Mouse (Mus musculus) inflammation-experienced regulatory T-cells (primary cell): Measurements from ENCODE around the gene Rhot2. TPM values are rescaled to one million over a fixed set of nuclear protein-coding genes. Genes with fewer than 3 reads are reported as not detected.

Experiments
- polyA plus RNA-seq, 2 experiments: library from polyadenylated mRNA; unstranded; fragments of 100-300 nt; shearing (Covaris generic); gene quantifications; one replicate each; pipeline ENCODE4 v1.2.1; 2017

The Rhot2 gene
- polyA plus RNA-seq: 10 to 100 TPM; 42.2 to 46.5 TPM

DNA sequence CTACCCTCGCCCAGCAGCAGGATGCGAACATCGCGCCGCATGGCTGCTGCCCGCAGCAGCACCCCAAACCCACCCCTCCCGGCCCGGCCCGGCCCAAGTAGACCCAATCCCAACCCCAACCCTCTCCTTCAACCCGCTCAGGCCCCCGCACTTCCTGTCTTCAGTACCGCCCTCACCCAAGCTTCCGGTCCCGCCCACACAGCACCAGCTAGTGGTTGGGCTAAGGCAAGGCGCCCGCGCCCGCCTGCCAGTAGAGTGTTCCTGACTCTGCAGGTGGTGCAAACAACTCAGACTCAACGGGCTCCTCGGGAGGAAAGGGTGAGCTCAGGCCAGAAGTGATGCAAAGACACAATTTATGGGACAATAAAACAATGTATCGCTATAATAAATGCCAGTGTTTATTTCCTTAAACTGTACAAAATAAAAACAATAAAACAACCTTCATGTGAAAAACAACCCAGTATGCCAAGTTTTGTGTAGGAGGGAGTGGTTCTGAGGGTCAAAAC, at the start of gene Rhot2:
Rhot2 (minus strand) TSS at position 456 of the 506 bp plus-strand sequence.

DNA sequence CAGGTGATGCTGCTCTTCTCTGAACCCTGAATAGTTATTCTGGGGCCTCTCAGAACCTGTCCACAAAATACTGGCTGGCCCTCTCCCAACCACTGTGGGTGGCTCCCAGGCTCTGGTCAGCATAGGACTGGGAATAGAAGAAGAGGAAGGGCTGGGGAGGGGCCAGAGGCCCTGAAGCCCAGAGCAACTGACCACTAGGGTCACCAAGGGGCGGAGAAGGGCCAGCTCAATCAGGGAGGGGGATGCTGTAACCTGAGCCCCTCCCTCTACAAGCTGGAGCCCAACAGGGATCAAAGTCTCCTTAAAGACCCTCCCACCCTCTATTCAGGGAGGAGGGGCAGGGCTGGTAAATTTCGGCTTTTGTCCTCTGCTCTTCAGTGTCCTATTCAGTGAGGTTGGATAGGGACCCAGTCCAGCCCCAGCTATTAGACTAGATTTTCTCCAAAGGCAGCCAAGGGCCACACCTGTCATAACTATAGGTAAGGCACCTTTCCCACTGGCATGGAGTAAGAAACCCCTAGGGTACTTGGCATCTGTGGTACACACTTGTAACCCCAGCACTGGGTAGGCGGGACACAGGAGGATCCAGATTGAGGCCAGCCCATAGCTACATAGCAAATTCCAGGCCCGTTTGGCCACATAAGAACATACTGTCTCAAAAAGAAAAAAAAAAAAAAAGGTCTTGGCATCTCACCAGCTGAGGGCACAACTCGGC, 35.7 kb upstream of the Rhot2 start, which contains the start of gene Wfikkn1:
Wfikkn1 (minus strand) TSS at position 663 of the 715 bp plus-strand sequence.

DNA sequence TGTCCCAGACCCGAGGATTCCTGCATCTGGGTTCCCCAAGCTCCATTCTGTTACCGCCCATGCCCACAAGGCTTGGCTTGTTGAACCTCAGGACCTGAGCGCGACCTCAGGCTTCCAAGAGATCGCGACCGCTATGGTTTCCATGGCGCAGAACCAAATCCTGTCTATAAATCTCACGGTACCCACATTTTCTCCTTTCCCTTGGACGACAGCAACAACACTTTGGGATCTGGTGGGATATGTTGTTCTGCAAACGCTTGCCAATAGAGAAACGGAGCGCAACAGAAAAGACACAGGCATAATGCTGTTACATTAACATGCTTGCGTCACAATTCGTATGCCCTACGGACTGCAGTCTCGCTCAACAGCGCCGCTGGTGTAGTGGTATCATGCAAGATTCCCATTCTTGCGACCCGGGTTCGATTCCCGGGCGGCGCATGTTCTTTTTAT, 30.1 kb upstream of the Rhot2 start, which contains the start of gene Mettl26:
Mettl26 (plus strand) TSS at position 354 of the 450 bp plus-strand sequence.

DNA sequence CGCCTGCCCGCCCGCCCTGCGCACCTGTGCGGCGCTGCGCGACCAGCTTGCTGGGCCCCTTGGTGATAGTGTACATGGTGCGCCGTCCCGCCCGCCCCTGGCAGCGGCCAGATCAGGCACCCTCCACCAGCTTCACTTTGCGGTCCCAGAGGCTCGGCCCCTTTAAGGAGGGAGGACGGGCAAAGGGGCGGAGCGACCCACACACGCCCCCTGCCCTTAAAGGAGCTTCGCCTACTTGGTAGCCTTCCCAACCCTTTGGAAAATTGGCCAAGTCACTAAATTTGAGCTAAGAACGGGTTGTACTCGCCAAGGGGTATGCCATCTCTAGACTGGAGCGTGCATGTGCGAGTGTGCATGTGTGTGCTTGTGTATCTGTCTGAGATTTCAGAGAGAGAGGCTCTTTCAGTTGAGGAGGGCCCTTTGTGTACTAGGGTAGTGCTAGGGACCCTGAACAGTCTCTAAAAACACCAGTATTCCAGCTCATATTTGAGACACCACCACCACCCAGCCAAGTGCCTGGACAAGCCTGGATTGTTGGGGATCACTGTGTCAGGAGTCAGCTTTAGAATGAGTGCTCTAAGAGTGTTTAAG, 24.0 kb upstream of the Rhot2 start, which contains the start of gene Mcrip2:
Mcrip2 (minus strand) TSS at position 164 of the 591 bp plus-strand sequence.

GRCm38 (mm10) chr17:25860832-25861703, 16.4 kb upstream of the Rhot2 start, which contains the start of gene Wdr90:
Gene Wdr90 (minus strand): TSS chr17:25861501.

DNA sequence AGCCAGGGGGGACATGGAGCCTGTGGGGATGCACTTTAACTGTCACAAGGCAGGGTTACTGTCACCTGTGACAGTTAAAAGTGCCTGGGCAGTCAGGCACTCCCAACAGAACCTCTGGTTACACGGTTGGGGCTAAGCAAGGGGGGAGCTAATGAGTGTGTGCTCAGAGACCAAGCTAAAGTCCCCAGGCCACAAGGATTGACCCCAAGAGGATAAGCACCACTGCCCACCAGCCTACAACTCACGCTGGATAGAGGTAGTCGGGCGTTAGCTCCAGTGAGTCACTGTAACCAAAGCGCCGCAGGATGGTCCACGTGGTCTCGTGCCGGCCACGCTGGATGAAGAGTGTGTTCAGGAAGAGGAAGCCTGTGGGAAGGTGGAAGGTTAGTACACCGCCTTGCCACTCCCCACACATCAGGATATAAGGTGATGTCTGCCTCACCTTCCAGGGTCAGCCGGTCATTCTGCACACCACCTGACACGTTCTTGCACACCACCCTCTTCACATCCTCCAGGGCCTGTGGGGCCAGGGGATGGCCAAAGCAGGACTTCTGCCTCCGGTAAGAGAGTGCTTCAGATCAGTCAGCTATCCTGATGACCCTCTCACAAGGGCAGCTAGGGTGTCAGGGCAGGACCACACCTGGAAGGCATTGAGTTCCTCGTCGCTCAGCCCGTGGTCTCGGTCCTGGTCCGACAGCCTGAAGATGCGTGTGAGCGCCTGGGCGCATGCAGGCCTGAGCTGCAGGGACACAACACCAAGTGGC, 3.4 kb downstream of the Rhot2 start, which contains the start of gene Gm20683:
Gm20683 (minus strand) TSS at position 647 of the 764 bp plus-strand sequence.

DNA sequence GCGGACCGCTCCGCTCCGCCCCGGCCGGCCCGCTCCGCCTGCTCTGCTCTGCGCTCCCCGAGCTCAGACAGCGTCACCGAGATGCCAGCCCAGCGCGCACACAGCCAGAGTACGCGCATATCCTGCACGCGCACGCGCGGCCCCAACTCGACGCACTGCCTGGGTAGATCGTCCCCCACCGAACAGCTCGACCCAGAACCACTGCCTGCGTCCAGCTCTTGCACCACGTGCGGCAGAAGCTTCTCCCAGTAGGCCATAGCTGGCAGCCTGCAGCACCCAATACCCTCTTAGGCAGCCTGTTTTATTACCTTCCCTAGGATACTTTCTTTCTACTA, 7.6 kb downstream of the Rhot2 start, which contains the start of gene Rhbdl1:
Rhbdl1 (minus strand) TSS at position 220 of the 335 bp plus-strand sequence.

DNA sequence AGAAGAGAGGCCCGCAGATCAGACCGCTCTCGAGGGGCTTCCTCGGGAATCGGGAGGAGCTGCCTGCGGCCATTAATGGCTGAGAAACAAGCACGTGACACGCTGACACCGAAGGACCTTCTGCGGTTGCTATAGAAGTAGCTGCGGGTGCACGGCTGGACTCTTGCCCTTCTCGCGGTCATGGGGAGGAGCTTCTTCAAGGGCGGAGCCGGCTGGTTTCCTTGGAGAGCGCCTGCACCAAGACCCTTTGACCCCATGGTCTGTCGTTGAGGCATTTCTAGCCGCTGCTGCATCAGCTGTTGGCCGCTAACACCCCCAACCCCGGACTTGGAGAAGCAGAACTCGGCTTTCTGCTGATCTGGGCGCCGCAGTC, 11.4 kb downstream of the Rhot2 start, which contains the start of gene Stub1:
Stub1 (minus strand) TSS at position 114 of the 373 bp plus-strand sequence.

DNA sequence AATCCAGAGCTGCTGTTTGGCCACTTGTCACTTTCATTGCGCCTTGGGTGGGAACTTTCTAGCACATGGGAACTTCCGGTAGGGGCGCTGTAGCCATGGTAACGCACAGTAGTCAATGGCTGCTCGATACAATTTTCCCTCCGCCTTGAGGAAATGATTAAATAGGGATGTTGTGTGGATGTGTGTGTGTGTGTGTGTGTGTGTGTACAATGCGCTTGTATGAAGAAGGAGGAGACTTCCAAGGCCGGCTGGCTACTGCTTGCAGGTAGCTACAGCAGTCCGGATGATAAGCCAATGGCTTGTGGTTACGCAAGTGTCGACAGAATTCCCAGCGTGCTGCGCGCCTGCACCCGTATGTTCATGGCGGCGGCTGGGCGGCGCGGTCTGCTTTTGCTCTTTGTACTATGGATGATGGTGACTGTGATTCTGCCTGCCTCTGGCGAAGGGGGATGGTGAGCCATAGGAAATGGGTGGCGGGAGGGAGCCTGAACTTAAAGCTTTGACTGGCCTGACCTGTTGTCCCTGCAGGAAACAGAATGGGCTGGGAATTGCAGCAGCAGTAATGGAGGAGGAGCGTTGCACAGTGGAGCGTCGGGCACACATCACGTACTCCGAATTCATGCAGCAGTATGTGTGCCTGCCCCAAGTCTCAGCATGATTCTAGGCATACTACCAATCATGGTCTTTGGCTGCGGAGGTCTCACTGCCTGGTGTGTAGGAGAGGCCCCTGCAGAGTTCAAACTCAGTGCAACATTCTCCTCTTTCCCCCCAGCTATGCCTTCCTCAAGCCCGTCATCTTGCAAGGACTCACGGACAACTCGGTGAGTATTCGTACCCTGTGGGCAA, 15.7 kb downstream of the Rhot2 start, which contains the start of gene Jmjd8:
Jmjd8 (plus strand) TSS at position 156 of the 846 bp plus-strand sequence.

GRCm38 (mm10) chr17:25823452-25823851, 21.2 kb downstream of the Rhot2 start, which contains the start of gene Wdr24:
Gene Wdr24 (plus strand): TSS chr17:25823627.

DNA sequence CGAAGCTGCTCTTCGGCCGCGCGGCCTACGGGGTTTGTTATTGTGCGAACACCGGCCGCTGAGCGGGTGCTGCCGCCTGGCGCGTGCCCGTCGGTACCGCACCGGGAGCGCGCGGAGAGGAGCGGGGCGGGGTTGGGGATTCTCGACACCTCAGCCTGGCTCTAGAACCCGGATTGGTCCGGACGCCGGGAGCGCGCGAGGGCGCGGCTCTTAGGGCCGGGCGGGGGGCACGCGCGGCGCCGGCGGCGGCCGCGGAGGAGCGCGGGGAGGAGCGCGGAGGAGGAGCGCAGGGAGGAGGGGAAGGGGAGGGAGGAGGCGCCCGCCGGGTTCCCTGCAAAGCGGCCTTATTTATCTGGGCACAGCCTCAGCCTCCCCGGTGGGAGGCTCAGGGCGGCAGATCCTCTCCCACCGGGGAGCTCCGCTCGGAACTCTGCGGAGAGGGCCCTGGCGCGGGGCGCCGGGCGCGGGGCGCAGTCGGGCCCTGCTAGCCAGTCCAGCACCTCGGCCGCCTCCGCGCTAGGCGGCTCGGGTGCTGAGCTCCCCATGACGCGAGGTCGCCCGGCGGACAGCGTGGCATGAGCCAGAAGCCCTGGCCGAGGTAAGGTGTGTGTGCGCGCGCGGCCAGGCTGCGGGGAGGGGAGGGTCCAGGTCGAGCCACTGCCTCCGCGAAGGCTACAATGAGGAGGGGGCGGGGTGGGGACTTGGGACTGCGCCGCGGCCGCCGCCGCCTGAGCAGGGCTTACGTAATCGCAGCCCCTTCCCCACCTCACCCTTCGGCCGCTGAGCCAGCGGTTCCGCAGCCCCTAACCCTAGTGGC, 35.7 kb downstream of the Rhot2 start, which contains the start of gene Fbxl16:
Fbxl16 (plus strand) TSS at position 297 of the 817 bp plus-strand sequence.

DNA sequence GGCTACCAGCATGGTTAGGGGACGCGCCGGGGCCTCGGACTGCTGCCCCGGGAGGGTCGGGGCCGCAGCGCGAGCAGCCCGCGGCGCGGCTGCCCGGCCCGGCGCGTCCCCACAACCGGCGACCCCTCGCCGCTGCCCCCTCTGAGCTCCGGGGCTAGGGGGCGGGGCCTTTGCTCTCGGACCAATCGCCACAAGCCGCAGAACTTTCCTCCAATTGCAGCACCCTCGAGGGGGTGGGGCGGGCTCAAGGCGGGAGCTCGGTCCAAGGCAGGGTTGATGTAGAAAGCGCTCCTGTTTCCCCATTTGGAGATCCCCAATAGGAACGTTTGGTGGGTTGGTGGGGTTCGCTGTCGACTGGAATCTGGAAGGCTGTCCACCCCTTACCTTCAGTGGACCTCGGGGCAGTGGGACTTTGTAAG, 47.7 kb downstream of the Rhot2 start, which contains the start of gene Metrn:
Metrn (minus strand) TSS at position 186 of the 419 bp plus-strand sequence.

GRCm38 (mm10) chr17:25795609-25796092, 49.0 kb downstream of the Rhot2 start, which contains the start of gene AC134908.4:
Gene AC134908.4 (minus strand): TSS chr17:25795659.

GRCm38 (mm10) chr17:25792615-25793014, 52.0 kb downstream of the Rhot2 start, which contains the start of gene Fam173a:
Gene Fam173a (minus strand): TSS chr17:25792901.

Other genes with a start within 250 kb of the Rhot2 start
- not detected for gene Gng13, start 127.7 kb downstream of the Rhot2 start, polyA plus RNA-seq
- 10 to 100 TPM in 1 of 2 experiments, 1 to 10 TPM in 1; 3.8 to 12.3 TPM for gene Chtf18, start 117.4 kb downstream of the Rhot2 start, polyA plus RNA-seq
- 10 to 100 TPM; 13.9 to 16.7 TPM for gene Rpusd1, start 117.2 kb downstream of the Rhot2 start, polyA plus RNA-seq
- gene Mslnl, start 108.8 kb downstream of the Rhot2 start, polyA plus RNA-seq: under 1 TPM in 1 of 2 experiments, not detected in 1; 0.73 TPM
- under 1 TPM in 1 of 2 experiments, not detected in 1; 0.98 TPM for gene Msln, start 90.5 kb downstream of the Rhot2 start, polyA plus RNA-seq
- 10 to 100 TPM; 27.7 to 32.5 TPM for gene Narfl, start 71.1 kb downstream of the Rhot2 start, polyA plus RNA-seq
- gene Haghl, start 59.2 kb downstream of the Rhot2 start, polyA plus RNA-seq: 10 to 100 TPM; 34.3 to 47.7 TPM
- gene Ccdc78, start 58.3 kb downstream of the Rhot2 start, polyA plus RNA-seq: 1 to 10 TPM in 1 of 2 experiments, under 1 TPM in 1; 0.89 to 1.4 TPM
- gene Fam173a, start 52.0 kb downstream of the Rhot2 start, polyA plus RNA-seq: 100 to 1,000 TPM; 231 to 239 TPM
- 1 to 10 TPM in 1 of 2 experiments, not detected in 1; 1.1 TPM for gene AC134908.4, start 49.2 kb downstream of the Rhot2 start, polyA plus RNA-seq
- gene Metrn, start 47.7 kb downstream of the Rhot2 start, polyA plus RNA-seq: 10 to 100 TPM; 34.1 to 40.4 TPM
- gene Fbxl16, start 35.8 kb downstream of the Rhot2 start, polyA plus RNA-seq: under 1 TPM; 0.16 to 0.60 TPM
- 10 to 100 TPM; 31.4 to 36.3 TPM for gene Wdr24, start 21.2 kb downstream of the Rhot2 start, polyA plus RNA-seq
- gene Jmjd8, start 16.0 kb downstream of the Rhot2 start, polyA plus RNA-seq: 10 to 100 TPM; 32.9 to 33.5 TPM
- 100 to 1,000 TPM; 170 to 205 TPM for gene Stub1, start 11.4 kb downstream of the Rhot2 start, polyA plus RNA-seq
- gene Rhbdl1, start 7.6 kb downstream of the Rhot2 start, polyA plus RNA-seq: 1 to 10 TPM; 1.6 to 1.7 TPM
- gene Gm20683, start 3.1 kb downstream of the Rhot2 start, polyA plus RNA-seq: 1 to 10 TPM; 1.4 to 2.6 TPM
- 10 to 100 TPM in 1 of 2 experiments, 1 to 10 TPM in 1; 9.2 to 16.3 TPM for gene Wdr90, start 16.6 kb upstream of the Rhot2 start, polyA plus RNA-seq
- 1 to 10 TPM; 1.1 to 5.7 TPM for gene Mcrip2, start 23.9 kb upstream of the Rhot2 start, polyA plus RNA-seq
- 10 to 100 TPM; 80.3 to 84.0 TPM for gene Mettl26, start 30.2 kb upstream of the Rhot2 start, polyA plus RNA-seq
- 1 to 10 TPM; 1.4 to 2.0 TPM for gene Wfikkn1, start 36.0 kb upstream of the Rhot2 start, polyA plus RNA-seq
- 10 to 100 TPM; 30.1 to 34.5 TPM for gene Rab40c, start 74.9 kb upstream of the Rhot2 start, polyA plus RNA-seq
- 10 to 100 TPM; 50.7 to 66.9 TPM for gene Pigq, start 100.1 kb upstream of the Rhot2 start, polyA plus RNA-seq
- gene Nhlrc4, start 100.1 kb upstream of the Rhot2 start, polyA plus RNA-seq: not detected
- not detected for gene A930017K11Rik, start 107.7 kb upstream of the Rhot2 start, polyA plus RNA-seq
- gene Capn15, start 140.9 kb upstream of the Rhot2 start, polyA plus RNA-seq: 10 to 100 TPM; 26.6 to 29.0 TPM
- 10 to 100 TPM; 12.8 to 16.0 TPM for gene Rab11fip3, start 224.7 kb upstream of the Rhot2 start, polyA plus RNA-seq
- 10 to 100 TPM; 27.4 to 32.9 TPM for gene Decr2, start 245.5 kb upstream of the Rhot2 start, polyA plus RNA-seq